Mouse (Mus musculus): ENCODE results near the gene Sbf2. TPM values are rescaled to one million over a fixed set of nuclear protein-coding genes. Genes with fewer than 3 reads are reported as not detected.

Sbf2 gene
- total and polyA plus RNA-seq, 2 experiments = 7.2 to 19.6 TPM

- 60% methylated on average over 1 of the region's 1 CpGs for WGBS
- H3K79me2 ChIP-seq (ENCODE audit: control insufficient read depth, insufficient read depth, low read length) = no peaks in the 10 kb centered on the region
- TF ChIP-seq CTCF (IDR thresholded peaks at IDR 0.05; ENCODE audit: low read depth, low read length) = no peak
- TF ChIP-seq POLR2A (IDR thresholded peaks at IDR 0.05; ENCODE audit: extremely low read depth, insufficient read depth, low read length) = no peak
Observed at GRCm38 (mm10) chr7:110263474-110263873, 351.2 kb downstream of the Sbf2 start.

GRCm38 (mm10) chr7:110262661-110263060 is 352.1 kb downstream of the Sbf2 start:
- H3K36me3 ChIP-seq (ENCODE audit: control insufficient read depth, insufficient read depth, low read length) = no peaks in the 10 kb centered on the region
- TF ChIP-seq CTCF (IDR thresholded peaks at IDR 0.05; ENCODE audit: low read depth, low read length) (no peak), POLR2A (IDR thresholded peaks at IDR 0.05; ENCODE audit: extremely low read depth, insufficient read depth, low read length) (no peak)
- WGBS = 92% methylated on average over 1 of the region's 1 CpGs
- DNase-seq (ENCODE audit: extremely low read depth, low read depth, low spot score) = no peak
- no peak overlapping the region for H3K4me3 ChIP-seq (ENCODE audit: insufficient read depth, low read depth, low read length)
- peaks cover 8% of the 10 kb centered on the region for H3K4me1 ChIP-seq (ENCODE audit: control insufficient read depth, insufficient read depth, low read length)
- H3K27ac ChIP-seq (replicated peaks; ENCODE audit: insufficient read depth, low read depth, low read length) = no peak overlapping the region
- no peak overlapping the region for H3K9ac ChIP-seq (ENCODE audit: low read depth, low read length)
- no peaks in the 10 kb centered on the region for H3K79me2 ChIP-seq (ENCODE audit: control insufficient read depth, insufficient read depth, low read length)
- H3K27me3 ChIP-seq (ENCODE audit: control insufficient read depth, insufficient read depth, low read length) = no peaks in the 10 kb centered on the region

More at GRCm38 (mm10) chr7:110263474-110263873, 351.2 kb downstream of the Sbf2 start:
- H3K27me3 ChIP-seq (ENCODE audit: control insufficient read depth, insufficient read depth, low read length) = no peaks in the 10 kb centered on the region
- H3K4me3 ChIP-seq (ENCODE audit: insufficient read depth, low read depth, low read length) = no peak overlapping the region
- no peak overlapping the region for H3K9ac ChIP-seq (ENCODE audit: low read depth, low read length)
- no peak overlapping the region for H3K27ac ChIP-seq (replicated peaks; ENCODE audit: insufficient read depth, low read depth, low read length)
- H3K36me3 ChIP-seq (ENCODE audit: control insufficient read depth, insufficient read depth, low read length) = no peaks in the 10 kb centered on the region
- no peak for DNase-seq (ENCODE audit: extremely low read depth, low read depth, low spot score)
- H3K4me1 ChIP-seq (ENCODE audit: control insufficient read depth, insufficient read depth, low read length) = peaks cover 4% of the 10 kb centered on the region; the same call in 1 of the 2 replicates

GRCm38 (mm10) chr7:110261807-110262206 is 352.9 kb downstream of the Sbf2 start:
- Histone ChIP-seq H3K36me3 (ENCODE audit: control insufficient read depth, insufficient read depth, low read length) (no peaks in the 10 kb centered on the region), H3K27me3 (ENCODE audit: control insufficient read depth, insufficient read depth, low read length) (no peaks in the 10 kb centered on the region), H3K9ac (ENCODE audit: low read depth, low read length) (no peak overlapping the region), H3K79me2 (ENCODE audit: control insufficient read depth, insufficient read depth, low read length) (no peaks in the 10 kb centered on the region), H3K4me3 (ENCODE audit: insufficient read depth, low read depth, low read length) (no peak overlapping the region), H3K4me1 (ENCODE audit: control insufficient read depth, insufficient read depth, low read length) (peaks cover 8% of the 10 kb centered on the region), H3K27ac (replicated peaks; ENCODE audit: insufficient read depth, low read depth, low read length) (no peak overlapping the region)
- 88% methylated on average over 4 of the region's 4 CpGs for WGBS
- TF ChIP-seq CTCF (IDR thresholded peaks at IDR 0.05; ENCODE audit: low read depth, low read length) (no peak), POLR2A (IDR thresholded peaks at IDR 0.05; ENCODE audit: extremely low read depth, insufficient read depth, low read length) (no peak)
- DNase-seq (ENCODE audit: extremely low read depth, low read depth, low spot score) = no peak

- 43% methylated on average over 4 of the region's 4 CpGs for WGBS
- peak overlapping the region; percentile 73 for H3K27ac ChIP-seq (replicated peaks; ENCODE audit: insufficient read depth, low read depth, low read length)
- no peak for TF ChIP-seq POLR2A (IDR thresholded peaks at IDR 0.05; ENCODE audit: extremely low read depth, insufficient read depth, low read length)
- TF ChIP-seq CTCF (IDR thresholded peaks at IDR 0.05; ENCODE audit: low read depth, low read length) = no peak
- DNase-seq (ENCODE audit: extremely low read depth, low read depth, low spot score) = peak; percentile 69
- H3K36me3 ChIP-seq (ENCODE audit: control insufficient read depth, insufficient read depth, low read length) = no peaks in the 10 kb centered on the region
- H3K4me3 ChIP-seq (ENCODE audit: insufficient read depth, low read depth, low read length) = no peak overlapping the region
- H3K79me2 ChIP-seq (ENCODE audit: control insufficient read depth, insufficient read depth, low read length) = no peaks in the 10 kb centered on the region
- H3K27me3 ChIP-seq (ENCODE audit: control insufficient read depth, insufficient read depth, low read length) = no peaks in the 10 kb centered on the region
- peaks cover 8% of the 10 kb centered on the region for H3K4me1 ChIP-seq (ENCODE audit: control insufficient read depth, insufficient read depth, low read length)
- no peak overlapping the region for H3K9ac ChIP-seq (ENCODE audit: low read depth, low read length)
Observed at GRCm38 (mm10) chr7:110259966-110260711, 354.6 kb downstream of the Sbf2 start.

- H3K4me3 ChIP-seq (ENCODE audit: insufficient read depth, low read depth, low read length) = no peak overlapping the region
- peaks cover 8% of the 10 kb centered on the region for H3K4me1 ChIP-seq (ENCODE audit: control insufficient read depth, insufficient read depth, low read length)
- H3K27ac ChIP-seq (replicated peaks; ENCODE audit: insufficient read depth, low read depth, low read length) = no peak overlapping the region
- H3K79me2 ChIP-seq (ENCODE audit: control insufficient read depth, insufficient read depth, low read length) = no peaks in the 10 kb centered on the region
- H3K9ac ChIP-seq (ENCODE audit: low read depth, low read length) = no peak overlapping the region
- H3K27me3 ChIP-seq (ENCODE audit: control insufficient read depth, insufficient read depth, low read length) = no peaks in the 10 kb centered on the region
- no peak for TF ChIP-seq CTCF (IDR thresholded peaks at IDR 0.05; ENCODE audit: low read depth, low read length)
- no peak for TF ChIP-seq POLR2A (IDR thresholded peaks at IDR 0.05; ENCODE audit: extremely low read depth, insufficient read depth, low read length)
- no peaks in the 10 kb centered on the region for H3K36me3 ChIP-seq (ENCODE audit: control insufficient read depth, insufficient read depth, low read length)
- peak; percentile 56 for DNase-seq (ENCODE audit: extremely low read depth, low read depth, low spot score)
- 48% methylated on average over 11 of the region's 11 CpGs for WGBS
Observed at GRCm38 (mm10) chr7:110258196-110258950, 356.3 kb downstream of the Sbf2 start.

Other genes with a start within 250 kb of the Sbf2 start
- gene Adm, start 12.7 kb upstream of the Sbf2 start, total RNA-seq (2014; rRNA removed) = 1.3 and 3.0 TPM in 2 replicates
- 1.5 and 2.5 TPM in 2 replicates for gene Adm, start 12.7 kb upstream of the Sbf2 start, polyA plus RNA-seq (2012; rRNA removed)
- 0.55 and 0.67 TPM in 2 replicates for gene Ampd3, start 153.3 kb upstream of the Sbf2 start, total RNA-seq (2014; rRNA removed)
- 0.25 and 0.57 TPM in 2 replicates for gene Ampd3, start 153.3 kb upstream of the Sbf2 start, polyA plus RNA-seq (2012; rRNA removed)
- 63.4 and 64.1 TPM in 2 replicates for gene Rnf141, start 229.5 kb upstream of the Sbf2 start, total RNA-seq (2014; rRNA removed)
- gene Rnf141, start 229.5 kb upstream of the Sbf2 start, polyA plus RNA-seq (2012; rRNA removed) = 20.6 and 24.1 TPM in 2 replicates
- 6.4 and 16.8 TPM in 2 replicates for gene Lyve1, start 248.3 kb upstream of the Sbf2 start, total RNA-seq (2014; rRNA removed)
- 4.5 and 7.8 TPM in 2 replicates for gene Lyve1, start 248.3 kb upstream of the Sbf2 start, polyA plus RNA-seq (2012; rRNA removed)

All from liver, adult 2 months (tissue).